Mouse (Mus musculus) intestine, embryonic 15.5 days (tissue): ENCODE results near the gene Rbfox1. TPM values are rescaled to one million over a fixed set of nuclear protein-coding genes. Genes with fewer than 3 reads are reported as not detected.

Experiments
- ATAC-seq: fragments of 200-750 bp; cut with Nextera tagmentation; 2 replicates; pipeline ENCODE4 v1.8.0; 2017; ENCODE audit warnings: moderate TSS enrichment, moderate library complexity
- H3K27ac ChIP-seq: fragments of 300-500 bp; sonication (generic); 2 replicates; pipeline ENCODE4 v1.5.1; 2015; ENCODE audit warnings: mild to moderate bottlenecking, inconsistent platforms
- H3K27me3 ChIP-seq: fragments of 300-500 bp; sonication (generic); replicated peaks from 2 replicates; pipeline ENCODE4 v1.6.1; 2015; ENCODE audit warnings: inconsistent platforms
- H3K36me3 ChIP-seq: fragments of 300-500 bp; sonication (generic); 2 replicates; pipeline ENCODE4 v1.6.1; 2015; ENCODE audit warnings: inconsistent platforms
- H3K4me1 ChIP-seq: fragments of 300-500 bp; sonication (generic); replicated peaks from 2 replicates; pipeline ENCODE4 v1.6.1; 2015; ENCODE audit warnings: inconsistent platforms
- H3K4me2 ChIP-seq: fragments of 300-500 bp; sonication (generic); replicated peaks from 2 replicates; pipeline ENCODE4 v1.6.1; 2015; ENCODE audit warnings: mild to moderate bottlenecking, inconsistent platforms
- H3K4me3 ChIP-seq: fragments of 300-500 bp; sonication (generic); replicated peaks from 2 replicates; pipeline ENCODE4 v1.5.1; 2015; ENCODE audit warnings: inconsistent platforms
- H3K9ac ChIP-seq: fragments of 300-500 bp; sonication (generic); 2 replicates; pipeline ENCODE4 v1.6.1; 2015; ENCODE audit warnings: inconsistent platforms
- H3K9me3 ChIP-seq: fragments of 300-500 bp; sonication (generic); 2 replicates; pipeline ENCODE4 v1.6.1; 2016; ENCODE audit warnings: inconsistent platforms
- WGBS: fragments of 180-500 bp; shearing (Covaris S2); methylation state at CpG from one replicate; pipeline ENCODE4 v1.1.7; 2015; 5-methylcytosine and 5-hydroxymethylcytosine counted together
- polyA plus RNA-seq: library from polyadenylated mRNA; unstranded; fragments of >200 nt; fragmentation: Nextera tagmentation; extraction: Ambion mirVana; gene quantifications from 2 replicates; pipeline ENCODE4 v1.2.1, GENCODE M21; 2015

Gene Rbfox1
- polyA plus RNA-seq, 1 experiment from 2014 or later = 3.3 TPM

- Histone ChIP-seq H3K27ac (no peak overlapping the region), H3K27me3 (no peaks in the 10 kb centered on the region), H3K4me3 (no peak overlapping the region), H3K4me1 (no peaks in the 10 kb centered on the region), H3K36me3 (no peaks in the 10 kb centered on the region), H3K4me2 (no peak overlapping the region), H3K9ac (no peak overlapping the region), H3K9me3 (no peaks in the 10 kb centered on the region)
- 87% methylated on average over 2 of the region's 2 CpGs for WGBS
- no peak for ATAC-seq
Measured at GRCm38 (mm10) chr16:6397635-6398034, 512.5 kb downstream of the Rbfox1 start.

- no peak overlapping the region for H3K9ac ChIP-seq
- no peak overlapping the region for H3K4me2 ChIP-seq
- no peak for ATAC-seq
- no peak overlapping the region for H3K27ac ChIP-seq
- H3K9me3 ChIP-seq = no peaks in the 10 kb centered on the region
- no peaks in the 10 kb centered on the region for H3K27me3 ChIP-seq
- H3K4me1 ChIP-seq = no peaks in the 10 kb centered on the region
- H3K36me3 ChIP-seq = no peaks in the 10 kb centered on the region
- WGBS = 82% methylated on average over 3 of the region's 3 CpGs
- no peak overlapping the region for H3K4me3 ChIP-seq
Measured at GRCm38 (mm10) chr16:6402816-6403215, 517.7 kb downstream of the Rbfox1 start.

- Histone ChIP-seq H3K4me2 (no peak overlapping the region), H3K9ac (no peak overlapping the region), H3K27ac (no peak overlapping the region), H3K9me3 (no peaks in the 10 kb centered on the region), H3K4me3 (no peak overlapping the region), H3K4me1 (no peaks in the 10 kb centered on the region), H3K27me3 (no peaks in the 10 kb centered on the region), H3K36me3 (no peaks in the 10 kb centered on the region)
- ATAC-seq = no peak
- WGBS = 38% methylated on average over 2 of the region's 2 CpGs
Measured at GRCm38 (mm10) chr16:6414846-6415245, 529.7 kb downstream of the Rbfox1 start.

GRCm38 (mm10) chr16:6421623-6422145, 536.5 kb downstream of the Rbfox1 start:
- Histone ChIP-seq H3K27ac (no peak overlapping the region), H3K4me2 (no peak overlapping the region), H3K27me3 (no peaks in the 10 kb centered on the region), H3K36me3 (no peaks in the 10 kb centered on the region), H3K4me3 (no peak overlapping the region), H3K9me3 (no peaks in the 10 kb centered on the region), H3K4me1 (no peaks in the 10 kb centered on the region), H3K9ac (no peak overlapping the region)
- WGBS = 62% methylated on average over 3 of the region's 3 CpGs
- no peak for ATAC-seq

GRCm38 (mm10) chr16:6423878-6424409, 538.8 kb downstream of the Rbfox1 start:
- no peak for ATAC-seq
- Histone ChIP-seq H3K36me3 (no peaks in the 10 kb centered on the region), H3K4me2 (no peak overlapping the region), H3K27me3 (no peaks in the 10 kb centered on the region), H3K4me3 (no peak overlapping the region), H3K4me1 (no peaks in the 10 kb centered on the region), H3K27ac (no peak overlapping the region), H3K9me3 (no peaks in the 10 kb centered on the region), H3K9ac (no peak overlapping the region)
- WGBS = 86% methylated on average over 4 of the region's 4 CpGs

- Histone ChIP-seq H3K4me3 (no peak overlapping the region), H3K4me1 (no peaks in the 10 kb centered on the region), H3K4me2 (no peak overlapping the region), H3K9ac (no peak overlapping the region), H3K36me3 (no peaks in the 10 kb centered on the region), H3K9me3 (no peaks in the 10 kb centered on the region), H3K27me3 (no peaks in the 10 kb centered on the region), H3K27ac (no peak overlapping the region)
- ATAC-seq = no peak
- 80% methylated on average over 2 of the region's 2 CpGs for WGBS
Measured at GRCm38 (mm10) chr16:6424738-6425137, 539.6 kb downstream of the Rbfox1 start.

GRCm38 (mm10) chr16:6427292-6428281, 542.4 kb downstream of the Rbfox1 start:
- no peak overlapping the region for H3K4me2 ChIP-seq
- no peaks in the 10 kb centered on the region for H3K4me1 ChIP-seq
- 83% methylated on average over 12 of the region's 12 CpGs for WGBS
- no peak overlapping the region for H3K9ac ChIP-seq
- no peak overlapping the region for H3K4me3 ChIP-seq
- H3K27me3 ChIP-seq = no peaks in the 10 kb centered on the region
- no peaks in the 10 kb centered on the region for H3K36me3 ChIP-seq
- H3K9me3 ChIP-seq = no peaks in the 10 kb centered on the region
- no peak overlapping the region for H3K27ac ChIP-seq
- ATAC-seq = no peak

GRCm38 (mm10) chr16:6430981-6431380, 545.8 kb downstream of the Rbfox1 start:
- no peak for ATAC-seq
- WGBS = 82% methylated on average over 2 of the region's 2 CpGs
- Histone ChIP-seq H3K9ac (no peak overlapping the region), H3K27ac (no peak overlapping the region), H3K4me1 (no peaks in the 10 kb centered on the region), H3K4me3 (no peak overlapping the region), H3K27me3 (no peaks in the 10 kb centered on the region), H3K9me3 (no peaks in the 10 kb centered on the region), H3K36me3 (no peaks in the 10 kb centered on the region), H3K4me2 (no peak overlapping the region)

GRCm38 (mm10) chr16:6436445-6436844, 551.3 kb downstream of the Rbfox1 start:
- Histone ChIP-seq H3K4me1 (no peaks in the 10 kb centered on the region), H3K4me3 (no peak overlapping the region), H3K9ac (no peak overlapping the region), H3K4me2 (no peak overlapping the region), H3K27me3 (no peaks in the 10 kb centered on the region), H3K27ac (no peak overlapping the region), H3K36me3 (no peaks in the 10 kb centered on the region), H3K9me3 (no peaks in the 10 kb centered on the region)
- 64% methylated on average over 2 of the region's 2 CpGs for WGBS
- no peak for ATAC-seq

- Histone ChIP-seq H3K27ac (no peak overlapping the region), H3K36me3 (no peaks in the 10 kb centered on the region), H3K9ac (no peak overlapping the region), H3K4me1 (no peaks in the 10 kb centered on the region), H3K9me3 (no peaks in the 10 kb centered on the region), H3K4me2 (no peak overlapping the region), H3K27me3 (no peaks in the 10 kb centered on the region), H3K4me3 (no peak overlapping the region)
- no peak for ATAC-seq
- WGBS = 33% methylated on average over 5 of the region's 5 CpGs
Measured at GRCm38 (mm10) chr16:6448250-6448649, 563.1 kb downstream of the Rbfox1 start.

GRCm38 (mm10) chr16:6455349-6455748, 570.2 kb downstream of the Rbfox1 start:
- no peak overlapping the region for H3K27ac ChIP-seq
- 60% methylated on average over 3 of the region's 3 CpGs for WGBS
- no peaks in the 10 kb centered on the region for H3K36me3 ChIP-seq
- H3K4me1 ChIP-seq = no peaks in the 10 kb centered on the region
- H3K4me3 ChIP-seq = no peak overlapping the region
- ATAC-seq = no peak
- H3K4me2 ChIP-seq = no peak overlapping the region
- no peaks in the 10 kb centered on the region for H3K9me3 ChIP-seq
- H3K9ac ChIP-seq = no peak overlapping the region
- no peaks in the 10 kb centered on the region for H3K27me3 ChIP-seq

- 66% methylated on average over 1 of the region's 1 CpGs for WGBS
- Histone ChIP-seq H3K27ac (no peak overlapping the region), H3K36me3 (no peaks in the 10 kb centered on the region), H3K9ac (no peak overlapping the region), H3K4me2 (no peak overlapping the region), H3K4me3 (no peak overlapping the region), H3K27me3 (no peaks in the 10 kb centered on the region), H3K4me1 (no peaks in the 10 kb centered on the region), H3K9me3 (no peaks in the 10 kb centered on the region)
- ATAC-seq = no peak
Measured at GRCm38 (mm10) chr16:6479094-6479590, 594.0 kb downstream of the Rbfox1 start.
